Mouse (Mus musculus) hindbrain, embryonic 11.5 days (tissue): ENCODE data around the gene 2900011O08Rik. TPM values are rescaled to one million over a fixed set of nuclear protein-coding genes. Genes with fewer than 3 reads are reported as not detected.

ENCODE experiments used
- ATAC-seq: fragments of 200-750 bp; cut with Nextera tagmentation; 2 replicates; pipeline ENCODE4 v1.8.0; 2017; ENCODE audit warnings: mild to moderate bottlenecking, moderate TSS enrichment, moderate library complexity; ENCODE audit not compliant: low FRiP score
- DNase-seq: peaks from one replicate; pipeline ENCODE4 v3.0.0-alpha.2; 2015; ENCODE audit warnings: low spot score
- H3K27ac ChIP-seq: fragments of 300-500 bp; sonication (generic); 2 replicates; pipeline ENCODE4 v1.5.1; 2014; ENCODE audit warnings: mild to moderate bottlenecking, low read depth, low read length
- H3K27me3 ChIP-seq: fragments of 300-500 bp; sonication (generic); 2 replicates; pipeline ENCODE4 v1.6.1; 2014; ENCODE audit warnings: mild to moderate bottlenecking, low read length, moderate library complexity, mixed read lengths; ENCODE audit not compliant: control insufficient read depth, insufficient read depth
- H3K36me3 ChIP-seq: fragments of 300-500 bp; sonication (generic); 2 replicates; pipeline ENCODE4 v1.6.1; 2014; ENCODE audit warnings: mild to moderate bottlenecking, low read length, moderate library complexity, mixed read lengths; ENCODE audit not compliant: control insufficient read depth, insufficient read depth
- H3K4me1 ChIP-seq: fragments of 300-500 bp; sonication (generic); replicated peaks from 2 replicates; pipeline ENCODE4 v1.6.1; 2014; ENCODE audit warnings: low read length, mixed read lengths; ENCODE audit not compliant: control insufficient read depth, insufficient read depth
- H3K4me2 ChIP-seq: fragments of 300-500 bp; sonication (generic); replicated peaks from 2 replicates; pipeline ENCODE4 v1.6.1; 2014; ENCODE audit warnings: mild to moderate bottlenecking, low read depth, low read length
- H3K4me3 ChIP-seq: fragments of 300-500 bp; sonication (generic); 2 replicates; pipeline ENCODE4 v1.5.1; 2014; ENCODE audit warnings: low read depth, low read length
- H3K9ac ChIP-seq: fragments of 300-500 bp; sonication (generic); 2 replicates; pipeline ENCODE4 v1.6.1; 2014; ENCODE audit warnings: low read depth, low read length
- H3K9me3 ChIP-seq: fragments of 300-500 bp; sonication (generic); 2 replicates; pipeline ENCODE4 v1.6.1; 2016; ENCODE audit warnings: low read length; ENCODE audit not compliant: control insufficient read depth
- WGBS: fragments of 180-500 bp; shearing (Covaris S2); extraction: QIAGEN DNeasy Blood & Tissue Kit; methylation state at CpG from one replicate; pipeline ENCODE4 v1.1.7; 2014; 5-methylcytosine and 5-hydroxymethylcytosine counted together
- polyA plus RNA-seq: library from polyadenylated mRNA; unstranded; fragments of >200 nt; fragmentation: Nextera tagmentation; extraction: Ambion mirVana; gene quantifications from 2 replicates; pipeline ENCODE4 v1.2.1, GENCODE M21; 2014

The 2900011O08Rik gene
- polyA plus RNA-seq, 1 experiment from 2014 or later, result 38.4 TPM

DNA sequence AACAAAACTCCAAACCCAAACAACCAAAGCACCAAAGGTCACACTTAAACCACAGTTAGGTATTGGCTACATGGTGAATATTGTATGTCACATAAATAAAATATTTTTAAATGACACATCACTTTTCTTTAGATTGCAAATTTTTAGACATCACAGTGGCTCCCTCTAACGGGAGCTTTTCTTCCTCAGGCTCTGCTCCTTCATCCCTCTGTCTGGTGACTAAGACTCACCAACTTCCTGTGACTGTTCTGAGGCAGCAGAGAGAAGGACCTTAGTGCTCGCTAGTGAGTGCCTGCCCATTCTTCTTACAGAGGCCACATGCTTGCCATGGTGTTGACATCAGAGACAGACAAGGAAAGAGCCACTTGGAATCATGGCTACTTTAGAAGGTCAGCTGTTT, 125.7 kb downstream of the 2900011O08Rik start:
- ATAC-seq (no peak), DNase-seq (no peak)
- H3K9me3 ChIP-seq, result no peaks in the 10 kb centered on the region
- H3K4me2 ChIP-seq, result no peak overlapping the region
- 74% methylated on average over 2 of the region's 2 CpGs for WGBS
- no peaks in the 10 kb centered on the region for H3K36me3 ChIP-seq
- no peak overlapping the region for H3K9ac ChIP-seq
- H3K27me3 ChIP-seq, result no peaks in the 10 kb centered on the region
- no peak overlapping the region for H3K4me3 ChIP-seq
- H3K4me1 ChIP-seq, result no peaks in the 10 kb centered on the region
- H3K27ac ChIP-seq, result no peak overlapping the region

DNA sequence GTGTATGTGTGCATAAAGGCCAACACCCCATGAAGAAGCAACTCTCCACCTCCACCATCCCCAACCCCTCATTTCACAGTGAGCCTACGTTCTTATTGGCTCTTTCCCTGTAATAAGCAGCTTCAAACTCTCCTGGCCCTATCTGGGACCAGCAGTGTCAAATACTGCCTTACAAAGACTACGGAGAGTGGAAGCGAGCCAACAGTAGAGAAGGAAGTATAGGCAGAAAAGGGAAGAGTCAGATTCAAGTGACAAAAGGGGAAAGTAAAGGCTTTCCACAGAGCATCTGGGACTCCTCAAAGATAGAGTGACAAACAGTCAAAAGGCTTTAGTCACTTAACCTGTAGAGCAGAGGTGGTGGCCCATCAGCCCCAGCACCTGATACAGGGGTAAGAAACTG, 126.3 kb downstream of the 2900011O08Rik start:
- no peaks in the 10 kb centered on the region for H3K27me3 ChIP-seq
- no peaks in the 10 kb centered on the region for H3K36me3 ChIP-seq
- no peaks in the 10 kb centered on the region for H3K4me1 ChIP-seq
- DNase-seq (no peak), ATAC-seq (no peak)
- H3K4me2 ChIP-seq, result no peak overlapping the region
- H3K4me3 ChIP-seq, result no peak overlapping the region
- no peak overlapping the region for H3K9ac ChIP-seq
- H3K27ac ChIP-seq, result no peak overlapping the region
- 93% methylated on average over 3 of the region's 3 CpGs for WGBS
- H3K9me3 ChIP-seq, result no peaks in the 10 kb centered on the region

DNA sequence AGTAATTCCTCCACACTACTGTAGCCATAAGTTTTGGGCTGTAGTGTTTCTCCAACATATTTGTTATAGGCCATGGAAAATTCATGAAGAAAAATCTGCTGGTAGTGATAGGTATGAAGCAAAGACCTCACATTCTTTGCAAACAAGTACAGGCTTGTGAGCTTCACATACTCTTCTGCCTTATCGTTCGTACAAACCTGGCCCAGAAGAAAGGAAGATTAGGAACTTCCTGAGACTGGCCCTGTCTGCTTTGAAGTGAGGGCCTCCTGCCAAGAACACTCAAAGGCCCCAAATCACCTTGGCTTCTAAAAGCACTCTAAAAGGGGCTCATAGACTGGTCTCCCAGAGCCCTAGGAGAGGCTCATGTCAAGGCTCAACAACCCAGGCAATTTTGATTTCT, 130.9 kb downstream of the 2900011O08Rik start:
- Histone ChIP-seq H3K36me3 (0 out of 2 replicates have a peak, but pooled peaks cover 8% of the 10 kb centered on the region), H3K4me3 (no peak overlapping the region), H3K4me2 (no peak overlapping the region), H3K4me1 (no peaks in the 10 kb centered on the region), H3K9ac (no peak overlapping the region), H3K27ac (no peak overlapping the region), H3K27me3 (no peaks in the 10 kb centered on the region), H3K9me3 (no peaks in the 10 kb centered on the region)
- ATAC-seq (no peak), DNase-seq (no peak)
- WGBS, result 97% methylated on average over 2 of the region's 2 CpGs

DNA sequence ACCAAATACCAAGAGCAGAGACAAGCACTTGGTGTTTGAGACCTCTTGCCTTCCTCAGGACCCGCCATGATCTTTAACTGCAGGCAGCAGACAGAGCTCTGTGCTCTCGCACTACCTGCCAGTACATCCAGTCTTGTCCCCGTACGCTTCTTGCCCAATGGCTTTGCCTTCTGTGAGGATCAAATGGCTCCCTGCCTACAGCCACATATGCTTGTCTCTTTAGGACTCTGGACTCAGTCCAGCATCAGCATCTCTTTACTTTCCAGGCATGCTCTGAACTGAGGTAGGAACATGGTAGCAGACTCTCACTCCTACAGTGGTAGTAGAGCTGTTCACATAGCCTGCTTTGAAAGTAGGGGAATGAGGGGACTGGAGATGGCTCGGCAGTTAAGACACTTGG, 134.5 kb downstream of the 2900011O08Rik start:
- Histone ChIP-seq H3K4me2 (no peak overlapping the region), H3K9me3 (no peaks in the 10 kb centered on the region), H3K4me3 (no peak overlapping the region), H3K27ac (no peak overlapping the region), H3K36me3 (peaks cover 12% of the 10 kb centered on the region; the same call in 1 of the 2 replicates), H3K4me1 (no peaks in the 10 kb centered on the region), H3K9ac (no peak overlapping the region), H3K27me3 (no peaks in the 10 kb centered on the region)
- WGBS, result 98% methylated on average over 5 of the region's 5 CpGs
- DNase-seq (no peak), ATAC-seq (no peak)

DNA sequence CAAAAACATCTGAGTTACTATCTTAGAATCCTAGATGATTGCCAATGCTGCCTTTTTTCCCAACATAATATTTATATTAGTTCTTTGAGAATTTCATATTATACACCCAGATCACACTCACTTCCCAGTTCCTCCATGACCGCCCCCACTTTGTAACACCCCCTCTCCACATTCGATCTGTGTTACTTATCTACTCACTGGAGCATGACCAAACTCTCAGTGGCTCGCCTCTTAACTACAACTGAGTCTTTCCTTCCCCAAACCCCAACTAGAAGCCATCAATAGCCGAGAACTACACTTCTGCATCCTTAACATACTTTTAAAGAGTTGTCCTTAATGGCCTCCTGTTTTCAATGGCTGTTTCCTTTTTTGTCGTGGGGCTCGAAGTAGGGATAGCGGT, 135.2 kb downstream of the 2900011O08Rik start:
- no peaks in the 10 kb centered on the region for H3K9me3 ChIP-seq
- no peak overlapping the region for H3K4me2 ChIP-seq
- no peak overlapping the region for H3K9ac ChIP-seq
- peaks cover 12% of the 10 kb centered on the region; the same call in 1 of the 2 replicates for H3K36me3 ChIP-seq
- H3K4me1 ChIP-seq, result no peaks in the 10 kb centered on the region
- WGBS, result 96% methylated on average over 7 of the region's 7 CpGs
- no peak overlapping the region for H3K27ac ChIP-seq
- H3K4me3 ChIP-seq, result no peak overlapping the region
- DNase-seq (no peak), ATAC-seq (no peak)
- H3K27me3 ChIP-seq, result no peaks in the 10 kb centered on the region

DNA sequence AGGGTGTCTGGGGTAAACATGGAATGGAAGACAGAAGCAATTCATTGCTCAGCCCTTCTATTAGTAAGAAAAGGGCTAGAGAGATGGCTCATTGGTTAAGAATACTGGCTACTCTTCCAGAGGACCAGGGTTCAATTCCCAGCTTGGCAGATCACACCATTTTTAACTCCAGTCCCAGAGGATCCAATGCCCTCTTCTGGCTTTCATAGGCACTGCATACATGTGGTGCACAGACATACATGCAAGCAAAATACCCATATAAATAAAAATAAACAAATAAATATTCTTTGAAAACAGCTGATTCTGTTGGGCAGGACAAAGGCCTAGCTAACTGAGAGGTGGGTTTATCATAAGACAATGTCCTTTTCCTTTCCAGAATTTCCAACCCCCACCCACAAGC, 136.2 kb downstream of the 2900011O08Rik start:
- Histone ChIP-seq H3K36me3 (peaks cover 12% of the 10 kb centered on the region; the same call in 1 of the 2 replicates), H3K4me1 (no peaks in the 10 kb centered on the region), H3K9me3 (no peaks in the 10 kb centered on the region), H3K4me2 (no peak overlapping the region), H3K9ac (no peak overlapping the region), H3K4me3 (no peak overlapping the region), H3K27me3 (no peaks in the 10 kb centered on the region), H3K27ac (no peak overlapping the region)
- ATAC-seq (no peak), DNase-seq (no peak)

DNA sequence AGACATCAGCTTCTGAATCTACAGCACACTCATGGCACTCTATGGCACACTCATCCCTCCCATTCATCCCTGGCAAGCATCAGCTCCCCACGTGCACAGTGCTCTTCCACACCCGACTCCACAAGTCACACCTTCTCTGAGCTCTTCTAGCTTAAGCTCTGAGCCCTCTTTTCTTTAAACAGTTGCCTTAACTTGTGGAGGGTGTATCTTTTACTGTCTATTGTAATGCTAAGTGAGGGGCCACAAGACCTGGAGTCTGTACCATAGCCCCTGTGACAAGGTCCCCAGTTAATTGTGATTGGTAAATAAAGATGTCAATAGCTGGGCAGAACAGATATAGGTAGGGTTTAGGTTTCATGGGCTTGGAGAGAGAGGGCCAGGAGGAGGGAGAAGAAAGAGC, 137.5 kb downstream of the 2900011O08Rik start:
- no peak for ATAC-seq
- Histone ChIP-seq H3K36me3 (peaks cover 15% of the 10 kb centered on the region; the same call in 1 of the 2 replicates), H3K27me3 (no peaks in the 10 kb centered on the region), H3K9me3 (no peaks in the 10 kb centered on the region), H3K4me1 (no peaks in the 10 kb centered on the region), H3K4me2 (no peak overlapping the region), H3K4me3 (no peak overlapping the region), H3K9ac (no peak overlapping the region), H3K27ac (no peak overlapping the region)
- WGBS, result 82% methylated on average over 2 of the region's 2 CpGs
- DNase-seq, result no peak

DNA sequence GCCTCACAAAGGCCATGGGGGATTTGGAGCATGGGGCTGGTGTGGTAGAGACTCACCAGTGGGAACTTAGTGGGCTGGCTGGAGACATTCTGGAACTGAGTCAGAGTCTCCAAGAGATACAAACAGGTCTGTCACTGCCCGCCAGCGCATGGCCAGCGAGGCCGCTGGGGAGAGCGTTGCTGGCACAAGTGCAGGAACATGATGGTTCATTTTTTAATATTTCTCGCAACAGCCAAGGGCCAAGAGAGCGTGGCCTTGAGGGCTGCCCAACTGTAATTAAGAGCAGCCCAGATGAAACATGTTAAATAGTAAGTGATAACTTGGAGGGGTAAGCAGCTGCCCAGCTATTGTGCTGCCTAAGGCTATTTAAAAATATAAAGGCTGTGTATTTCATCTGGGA, 138.3 kb downstream of the 2900011O08Rik start:
- Histone ChIP-seq H3K4me2 (no peak overlapping the region), H3K36me3 (peaks cover 20% of the 10 kb centered on the region; the same call in 1 of the 2 replicates), H3K27ac (no peak overlapping the region), H3K9me3 (no peaks in the 10 kb centered on the region), H3K4me1 (no peaks in the 10 kb centered on the region), H3K27me3 (no peaks in the 10 kb centered on the region), H3K4me3 (no peak overlapping the region), H3K9ac (no peak overlapping the region)
- ATAC-seq (no peak), DNase-seq (no peak)
- 94% methylated on average over 7 of the region's 7 CpGs for WGBS

DNA sequence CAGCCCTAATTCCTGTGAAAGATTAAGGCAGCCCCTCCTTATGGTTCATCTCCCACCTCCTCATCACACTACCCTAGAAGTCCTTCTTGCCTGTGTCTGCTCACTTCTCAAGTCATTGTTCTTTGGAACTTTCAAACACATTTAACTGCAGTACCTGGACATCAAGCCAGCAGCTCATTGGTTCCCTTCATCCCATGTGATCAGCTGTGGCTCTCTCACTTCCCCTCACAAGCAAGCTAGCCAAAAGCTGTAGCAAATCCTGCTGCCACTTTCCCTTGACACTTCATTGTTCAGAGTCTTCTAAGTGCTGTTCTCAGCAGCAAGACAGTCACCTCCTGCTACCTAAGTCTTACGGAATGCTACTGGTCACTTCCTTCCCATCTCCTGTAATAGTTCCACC, 138.8 kb downstream of the 2900011O08Rik start:
- Histone ChIP-seq H3K27ac (no peak overlapping the region), H3K9ac (no peak overlapping the region), H3K4me3 (no peak overlapping the region), H3K4me2 (no peak overlapping the region), H3K4me1 (no peaks in the 10 kb centered on the region), H3K27me3 (no peaks in the 10 kb centered on the region), H3K9me3 (no peaks in the 10 kb centered on the region), H3K36me3 (peaks cover 18% of the 10 kb centered on the region; the same call in 1 of the 2 replicates)
- ATAC-seq (no peak), DNase-seq (no peak)
- 96% methylated on average over 1 of the region's 1 CpGs for WGBS
